Mouse (Mus musculus) embryonic fibroblast, embryonic 13.5 days (primary cell): Measurements from ENCODE around the gene Edem1. TPM values are rescaled to one million over a fixed set of nuclear protein-coding genes. Genes with fewer than 3 reads are reported as not detected.

Experiments
- H3K27ac ChIP-seq: 2 replicates; pipeline ENCODE4 v1.5.1; 2012; ENCODE audit warnings: low read length, control low read depth, inconsistent platforms; ENCODE audit not compliant: insufficient read depth
- H3K4me1 ChIP-seq: 2 replicates; pipeline ENCODE4 v1.6.1; 2011; ENCODE audit warnings: low read length; ENCODE audit not compliant: control insufficient read depth, insufficient read depth
- H3K4me3 ChIP-seq: 2 replicates; pipeline ENCODE4 v1.5.1; 2011; ENCODE audit warnings: mild to moderate bottlenecking, control low read depth, low read length; ENCODE audit not compliant: insufficient read depth
- CTCF ChIP-seq: IDR thresholded peaks from 2 replicates; pipeline ENCODE4 v1.5.1; 2011; ENCODE audit warnings: mild to moderate bottlenecking, control low read depth, low read length, moderate library complexity, borderline replicate concordance; ENCODE audit not compliant: insufficient read depth
- POLR2A ChIP-seq: IDR thresholded peaks from 2 replicates; pipeline ENCODE4 v1.6.1; 2011; ENCODE audit warnings: low read depth, mild to moderate bottlenecking, control low read depth, low read length, moderate library complexity
- polyA plus RNA-seq: library from polyadenylated mRNA; stranded (reverse); fragments of >200 nt; gene quantifications from 2 replicates; pipeline ENCODE4 v1.2.4, GENCODE M21; 2011; ENCODE audit warnings: low read depth; ENCODE audit not compliant: missing spikeins, insufficient read length

The Edem1 gene
- 107 and 120 TPM in 2 replicates for polyA plus RNA-seq

GRCm38 (mm10) chr6:108828234-108828868 lies at the start of gene Edem1:
TSS of gene Edem1 (plus strand) at chr6:108828641.
- Histone ChIP-seq H3K4me1 (peaks cover 3% of the 10 kb centered on the region), H3K4me3 (peak within 1 kb of the TSS; percentile 96), H3K27ac (peak within 1 kb of the TSS; percentile 56; the same call in 1 of the 2 replicates)
- TF ChIP-seq POLR2A: peak; percentile 69
- TF ChIP-seq CTCF: no peak

GRCm38 (mm10) chr6:108781865-108782264 lies 46.6 kb upstream of the Edem1 start:
- no peak for TF ChIP-seq POLR2A
- no peak for TF ChIP-seq CTCF
- peaks cover 7% of the 10 kb centered on the region for H3K4me1 ChIP-seq
- H3K4me3 ChIP-seq: no peak overlapping the region
- no peak overlapping the region for H3K27ac ChIP-seq

GRCm38 (mm10) chr6:108782526-108783183 lies 45.8 kb upstream of the Edem1 start, which contains the start of gene Arl8b:
TSS of gene Arl8b (plus strand) at chr6:108783099.
- TF ChIP-seq CTCF (peak; percentile 97), POLR2A (peak; percentile 85)
- Histone ChIP-seq H3K4me1 (peaks cover 7% of the 10 kb centered on the region), H3K27ac (peak within 1 kb of the TSS; percentile 39), H3K4me3 (peak within 1 kb of the TSS; percentile 68)

GRCm38 (mm10) chr6:108783184-108783881 lies 45.1 kb upstream of the Edem1 start:
- H3K27ac ChIP-seq: peak overlapping the region; percentile 39
- peak overlapping the region; percentile 68 for H3K4me3 ChIP-seq
- peaks cover 7% of the 10 kb centered on the region for H3K4me1 ChIP-seq
- TF ChIP-seq CTCF (no peak), POLR2A (0 out of 2 replicates have a peak, but pooled peaks have one; percentile 5)

- Histone ChIP-seq H3K4me3 (peak overlapping the region; percentile 68), H3K27ac (no peak overlapping the region), H3K4me1 (peaks cover 7% of the 10 kb centered on the region)
- TF ChIP-seq CTCF (no peak), POLR2A (no peak)
Observed at GRCm38 (mm10) chr6:108784056-108784455, 44.4 kb upstream of the Edem1 start.

- no peak for TF ChIP-seq POLR2A
- TF ChIP-seq CTCF: no peak
- peak overlapping the region; percentile 68 for H3K4me3 ChIP-seq
- peaks cover 7% of the 10 kb centered on the region for H3K4me1 ChIP-seq
- H3K27ac ChIP-seq: no peak overlapping the region
Observed at GRCm38 (mm10) chr6:108784796-108785195, 43.6 kb upstream of the Edem1 start.

- no peak for TF ChIP-seq CTCF
- no peak for TF ChIP-seq POLR2A
- no peak overlapping the region for H3K27ac ChIP-seq
- peaks cover 7% of the 10 kb centered on the region for H3K4me1 ChIP-seq
- 0 out of 2 replicates have a peak overlapping the region, but pooled peaks have one; percentile 3 for H3K4me3 ChIP-seq
Observed at GRCm38 (mm10) chr6:108785551-108785950, 42.9 kb upstream of the Edem1 start.

- no peak overlapping the region for H3K27ac ChIP-seq
- no peak overlapping the region for H3K4me3 ChIP-seq
- peaks cover 13% of the 10 kb centered on the region for H3K4me1 ChIP-seq
- TF ChIP-seq POLR2A: no peak
- no peak for TF ChIP-seq CTCF
Observed at GRCm38 (mm10) chr6:108791498-108791897, 36.9 kb upstream of the Edem1 start.

- TF ChIP-seq POLR2A: no peak
- TF ChIP-seq CTCF: no peak
- Histone ChIP-seq H3K4me3 (no peak overlapping the region), H3K4me1 (peaks cover 20% of the 10 kb centered on the region), H3K27ac (peak overlapping the region; percentile 23; the same call in 1 of the 2 replicates)
Observed at GRCm38 (mm10) chr6:108795912-108796311, 32.5 kb upstream of the Edem1 start.
